Mouse (Mus musculus) stomach, postnatal 0 days (tissue): ENCODE results near the gene Cracr2a.

ENCODE experiments used
- CTCF ChIP-seq: IDR thresholded peaks from 2 replicates; pipeline ENCODE4 v1.5.1; 2016; ENCODE audit warnings: antibody characterized with exemption, low read depth, mild to moderate bottlenecking, moderate library complexity
- EP300 ChIP-seq: optimal IDR thresholded peaks from 2 replicates; pipeline ENCODE3; 2016; ENCODE audit warnings: antibody characterized with exemption

DNA sequence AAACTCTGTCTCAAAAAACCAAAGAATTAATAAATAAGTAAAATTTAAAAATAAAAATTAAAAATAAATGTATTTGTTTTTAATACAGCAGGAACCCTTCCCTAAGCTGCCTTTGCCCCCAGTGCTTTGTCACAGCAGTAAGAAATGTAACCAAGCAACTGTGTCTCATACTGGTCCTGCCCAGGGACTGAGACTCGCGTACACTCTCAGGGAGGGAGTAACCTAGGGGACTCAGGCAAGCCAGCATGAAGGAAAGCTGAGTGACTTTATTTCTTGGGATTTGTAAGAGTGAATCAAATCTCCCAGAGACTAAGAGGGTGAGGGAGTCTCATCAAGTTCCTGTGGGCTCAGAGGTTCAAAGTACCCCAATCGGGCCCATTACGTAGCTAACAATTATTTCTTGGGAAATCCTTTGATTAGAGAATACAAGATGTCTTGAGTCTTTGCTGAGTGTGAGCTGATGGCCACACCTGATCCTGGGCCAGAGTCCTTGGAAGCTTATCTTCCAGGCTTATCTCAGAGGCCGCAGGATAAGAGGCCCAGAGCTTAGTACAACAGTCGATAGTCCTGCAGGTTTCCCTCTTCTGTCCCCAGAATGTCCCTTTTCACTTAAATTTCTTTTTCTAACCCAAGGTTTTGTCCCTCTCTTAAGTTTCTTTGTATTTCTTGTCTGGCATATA, 126.2 kb downstream of the Cracr2a start:
- TF ChIP-seq CTCF (no peak), EP300 (no peak)
